Mouse (Mus musculus): ENCODE data around the gene Psg20. TPM values are rescaled to one million over a fixed set of nuclear protein-coding genes. Genes with fewer than 3 reads are reported as not detected.

The Psg20 gene
- polyA plus RNA-seq, 1 experiment: not detected

Other genes starting within 250 kb of the Psg20 start
- gene Psg26, start 202.0 kb downstream of the Psg20 start, polyA plus RNA-seq (2012; ENCODE audit: insufficient read depth, insufficient read length, missing spikeins): not detected in 2 replicates
- not detected in 2 replicates for gene Psg25, start 153.9 kb downstream of the Psg20 start, polyA plus RNA-seq (2012; ENCODE audit: insufficient read depth, insufficient read length, missing spikeins)
- gene Psg27, start 118.9 kb downstream of the Psg20 start, polyA plus RNA-seq (2012; ENCODE audit: insufficient read depth, insufficient read length, missing spikeins): not detected in 2 replicates
- not detected in 2 replicates for gene Psg23, start 69.7 kb downstream of the Psg20 start, polyA plus RNA-seq (2012; ENCODE audit: insufficient read depth, insufficient read length, missing spikeins)
- not detected in 2 replicates for gene Psg21, start 29.5 kb downstream of the Psg20 start, polyA plus RNA-seq (2012; ENCODE audit: insufficient read depth, insufficient read length, missing spikeins)
- not detected in 2 replicates for gene Psg22, start 31.9 kb upstream of the Psg20 start, polyA plus RNA-seq (2012; ENCODE audit: insufficient read depth, insufficient read length, missing spikeins)
- not detected in 2 replicates for gene Psg19, start 112.3 kb upstream of the Psg20 start, polyA plus RNA-seq (2012; ENCODE audit: insufficient read depth, insufficient read length, missing spikeins)
- not detected in 2 replicates for gene Psg17, start 135.4 kb upstream of the Psg20 start, polyA plus RNA-seq (2012; ENCODE audit: insufficient read depth, insufficient read length, missing spikeins)
- 1.6 and 2.0 TPM in 2 replicates for gene Mill2, start 153.8 kb upstream of the Psg20 start, polyA plus RNA-seq (2012; ENCODE audit: insufficient read depth, insufficient read length, missing spikeins)
- 2.0 and 2.8 TPM in 2 replicates for gene Pglyrp1, start 185.1 kb upstream of the Psg20 start, polyA plus RNA-seq (2012; ENCODE audit: insufficient read depth, insufficient read length, missing spikeins)
- gene Ccdc61, start 224.2 kb upstream of the Psg20 start, polyA plus RNA-seq (2012; ENCODE audit: insufficient read depth, insufficient read length, missing spikeins): 4.4 and 6.3 TPM in 2 replicates
- 1.1 and 1.6 TPM in 2 replicates for gene Nova2, start 239.7 kb upstream of the Psg20 start, polyA plus RNA-seq (2012; ENCODE audit: insufficient read depth, insufficient read length, missing spikeins)